Comparison of ENCODE assay signal across 26 mouse cellular contexts in genomic region chr1:38225166-38225565, GRCm38 (mm10).
A peak's percentile ranks its signal among the peaks of the same experiment; 100 is the strongest.
DNase-seq lines count a peak whose midpoint lies in the region; ATAC-seq and TF ChIP-seq lines count a peak whose summit lies in the region.
"Had no signal": no experiment of that assay in that cellular context is flagged by ENCODE, and none has a peak within 500 bp of the region (broad histone marks: within the 10 kb centered on the region; RNA-seq: fewer than 3 reads in every experiment).

No protein-coding gene starts in this region.

- no peaks in the 10 kb centered on the region; the same call in 1 of the 2 replicates for H3K36me3 ChIP-seq in embryonic facial prominence, embryonic 11.5 days (replicated peaks; ENCODE audit: control insufficient read depth, insufficient read depth, low read depth, low read length)
- peaks cover 31% of the 10 kb centered on the region for H3K36me3 ChIP-seq in embryonic facial prominence, embryonic 10.5 days (replicated peaks)
- no peaks in the 10 kb centered on the region for H3K36me3 ChIP-seq in midbrain, embryonic 11.5 days (ENCODE audit: control insufficient read depth, insufficient read depth, low read length)
- H3K36me3 ChIP-seq in midbrain, embryonic 10.5 days: peaks cover 13% of the 10 kb centered on the region
- H3K36me3 ChIP-seq in MEL (ENCODE audit: control insufficient read depth in 1 of 2, insufficient read depth in 2 of 2, low read length in 2 of 2): no peaks in the 10 kb centered on the region; a peak in 1 of 4 replicates
- H3K36me3 ChIP-seq: heart, embryonic 12.5 days; intestine, embryonic 15.5 days had no signal

- H3K27ac ChIP-seq in embryonic facial prominence, embryonic 11.5 days (replicated peaks; ENCODE audit: low read depth, low read length): no peak overlapping the region
- no peak overlapping the region for H3K27ac ChIP-seq in embryonic facial prominence, embryonic 10.5 days (replicated peaks)
- no peak overlapping the region for H3K27ac ChIP-seq in midbrain, embryonic 11.5 days (ENCODE audit: low read depth, low read length)
- H3K27ac ChIP-seq in midbrain, embryonic 10.5 days (replicated peaks): no peak overlapping the region
- no peak overlapping the region for H3K27ac ChIP-seq in MEL (ENCODE audit: control insufficient read depth, low read depth, low read length)
- H3K27ac ChIP-seq: forebrain, embryonic 10.5 days; forebrain, embryonic 13.5 days; heart, embryonic 15.5 days; hindbrain, embryonic 10.5 days; hindbrain, embryonic 13.5 days; intestine, embryonic 15.5 days had no signal

- no peak for TF ChIP-seq EP300 in MEL (IDR thresholded peaks at IDR 0.05; ENCODE audit: low read depth in 1 of 2, low read length in 2 of 2)

- H3K4me1 ChIP-seq in embryonic facial prominence, embryonic 11.5 days (ENCODE audit: control insufficient read depth, insufficient read depth, low read length): no peaks in the 10 kb centered on the region
- no peaks in the 10 kb centered on the region for H3K4me1 ChIP-seq in embryonic facial prominence, embryonic 10.5 days
- no peaks in the 10 kb centered on the region for H3K4me1 ChIP-seq in midbrain, embryonic 11.5 days (ENCODE audit: control insufficient read depth, insufficient read depth, low read length)
- H3K4me1 ChIP-seq in midbrain, embryonic 10.5 days: 0 out of 2 replicates have a peak, but pooled peaks cover 2% of the 10 kb centered on the region
- H3K4me1 ChIP-seq in MEL (ENCODE audit: control insufficient read depth in 1 of 2, insufficient read depth in 2 of 2, low read length in 2 of 2): no peaks in the 10 kb centered on the region
- H3K4me1 ChIP-seq: forebrain, embryonic 10.5 days; forebrain, embryonic 13.5 days; heart, embryonic 12.5 days; heart, embryonic 15.5 days; hindbrain, embryonic 10.5 days; hindbrain, embryonic 13.5 days; intestine, embryonic 15.5 days had no signal

- no peaks in the 10 kb centered on the region for H3K27me3 ChIP-seq in embryonic facial prominence, embryonic 11.5 days (ENCODE audit: control insufficient read depth, insufficient read depth, low read length)
- no peaks in the 10 kb centered on the region for H3K27me3 ChIP-seq in embryonic facial prominence, embryonic 10.5 days (replicated peaks; ENCODE audit: low read depth, poor library complexity, severe bottlenecking)
- H3K27me3 ChIP-seq in midbrain, embryonic 11.5 days (ENCODE audit: control insufficient read depth, insufficient read depth, low read length): no peaks in the 10 kb centered on the region
- no peaks in the 10 kb centered on the region for H3K27me3 ChIP-seq in midbrain, embryonic 10.5 days (ENCODE audit: low read depth, poor library complexity, severe bottlenecking)
- no peaks in the 10 kb centered on the region for H3K27me3 ChIP-seq in MEL (ENCODE audit: control insufficient read depth in 1 of 2, insufficient read depth in 2 of 2, low read length in 2 of 2)
- H3K27me3 ChIP-seq: forebrain, embryonic 13.5 days; heart, embryonic 12.5 days; heart, embryonic 15.5 days; hindbrain, embryonic 13.5 days; intestine, embryonic 15.5 days; Patski had no signal

- TF ChIP-seq CTCF in MEL (IDR thresholded peaks at IDR 0.05 in 2 of 3, conservative IDR thresholded peaks at IDR 0.05 in 1 of 3; ENCODE audit: control insufficient read depth in 1 of 3, insufficient read depth in 1 of 3, low read depth in 2 of 3, low read length in 3 of 3, poor library complexity in 1 of 3, severe bottlenecking in 1 of 3): peak in 1 of 3 experiments; percentile 14; a peak in 2 of 6 replicates

- H3K79me2 ChIP-seq in MEL (ENCODE audit: control insufficient read depth, insufficient read depth, low read length, poor library complexity): no peaks in the 10 kb centered on the region

- no peak overlapping the region for H3K4me2 ChIP-seq in embryonic facial prominence, embryonic 11.5 days (ENCODE audit: low read depth, low read length)
- no peak overlapping the region for H3K4me2 ChIP-seq in midbrain, embryonic 11.5 days
- H3K4me2 ChIP-seq: forebrain, embryonic 13.5 days; heart, embryonic 12.5 days; heart, embryonic 15.5 days; hindbrain, embryonic 13.5 days; intestine, embryonic 15.5 days had no signal

- ATAC-seq in embryonic facial prominence, embryonic 11.5 days (replicated peaks; ENCODE audit: insufficient number of reproducible peaks, low FRiP score, low TSS enrichment, low read depth): no peak
- no peak for ATAC-seq in midbrain, embryonic 11.5 days (ENCODE audit: low FRiP score)
- ATAC-seq: CD4-positive, CD25-positive, alpha-beta regulatory T cell, adult 4 months; forebrain, embryonic 13.5 days; hindbrain, embryonic 16.5 days; intestine, embryonic 15.5 days; Patski had no signal

- no peak for TF ChIP-seq POLR2A in MEL (IDR thresholded peaks at IDR 0.05; ENCODE audit: control insufficient read depth in 1 of 2, insufficient read depth in 1 of 2, low read depth in 1 of 2, low read length in 2 of 2, poor library complexity in 1 of 2)

- DNase-seq in embryonic facial prominence, embryonic 11.5 days (ENCODE audit: low spot score): peak; percentile 27
- DNase-seq in embryonic facial prominence, embryonic 10.5 days (ENCODE audit: low spot score): no peak
- peak; percentile 83 for DNase-seq in midbrain, embryonic 11.5 days (ENCODE audit: low spot score, missing footprints)
- DNase-seq in midbrain, embryonic 10.5 days (ENCODE audit: low spot score): no peak
- DNase-seq in A20 (ENCODE audit: low read depth, low spot score) (peak; percentile 51), MEL (ENCODE audit: low read depth, low spot score) (peak; percentile 20)
- no peak for DNase-seq in urinary bladder, postnatal 10 days (ENCODE audit: low spot score)
- DNase-seq: adrenal gland, postnatal 25 days; cerebellum, adult 11-12 months; cerebellum, adult 8-10 months; cerebellum, postnatal 10 days; cerebellum, postnatal 36 days; gastrocnemius, postnatal 25 days; heart, adult 18-20 months; heart, postnatal 10 days; heart, postnatal 36 days had no signal

- H3K9ac ChIP-seq in embryonic facial prominence, embryonic 11.5 days (replicated peaks; ENCODE audit: low read length): no peak overlapping the region
- H3K9ac ChIP-seq in midbrain, embryonic 11.5 days (ENCODE audit: low read length): no peak overlapping the region
- no peak overlapping the region for H3K9ac ChIP-seq in MEL (ENCODE audit: control insufficient read depth, low read depth, low read length, poor library complexity, severe bottlenecking)
- H3K9ac ChIP-seq: forebrain, embryonic 13.5 days; heart, embryonic 12.5 days; heart, embryonic 15.5 days; hindbrain, embryonic 13.5 days; intestine, embryonic 15.5 days had no signal

- H3K9me3 ChIP-seq in embryonic facial prominence, embryonic 11.5 days (replicated peaks; ENCODE audit: control insufficient read depth, low read length): peaks cover 8% of the 10 kb centered on the region
- H3K9me3 ChIP-seq in embryonic facial prominence, embryonic 10.5 days: peaks cover 38% of the 10 kb centered on the region
- peaks cover 30% of the 10 kb centered on the region for H3K9me3 ChIP-seq in midbrain, embryonic 11.5 days (ENCODE audit: control insufficient read depth, low read length)
- peaks cover 46% of the 10 kb centered on the region for H3K9me3 ChIP-seq in midbrain, embryonic 10.5 days (replicated peaks)
- no peaks in the 10 kb centered on the region for H3K9me3 ChIP-seq in MEL (replicated peaks; ENCODE audit: insufficient read depth, low read length)
- H3K9me3 ChIP-seq: intestine, embryonic 15.5 days had no signal

- WGBS in embryonic facial prominence, embryonic 11.5 days: 95% methylated on average over 3 of the region's 3 CpGs
- 94% methylated on average over 3 of the region's 3 CpGs for WGBS in embryonic facial prominence, embryonic 10.5 days
- 89% methylated on average over 3 of the region's 3 CpGs for WGBS in midbrain, embryonic 11.5 days
- WGBS in midbrain, embryonic 10.5 days: 92% methylated on average over 3 of the region's 3 CpGs

- H3K4me3 ChIP-seq in embryonic facial prominence, embryonic 11.5 days (ENCODE audit: low read depth, low read length): no peak overlapping the region
- no peak overlapping the region for H3K4me3 ChIP-seq in embryonic facial prominence, embryonic 10.5 days
- no peak overlapping the region for H3K4me3 ChIP-seq in midbrain, embryonic 11.5 days (ENCODE audit: low read depth, low read length)
- no peak overlapping the region for H3K4me3 ChIP-seq in midbrain, embryonic 10.5 days
- no peak overlapping the region for H3K4me3 ChIP-seq in MEL (ENCODE audit: control insufficient read depth in 1 of 2, insufficient read depth in 1 of 2, low read depth in 2 of 2, low read length in 2 of 2)
- H3K4me3 ChIP-seq: forebrain, embryonic 10.5 days; forebrain, embryonic 13.5 days; heart, embryonic 12.5 days; heart, embryonic 15.5 days; hindbrain, embryonic 10.5 days; hindbrain, embryonic 13.5 days; intestine, embryonic 15.5 days had no signal

- TF ChIP-seq RAD21 in MEL (IDR thresholded peaks at IDR 0.05; ENCODE audit: low read depth, low read length): 0 out of 2 replicates have a peak, but pooled peaks have one; percentile 2

TF ChIP-seq in MEL, 35 proteins besides CTCF, POLR2A, EP300 and RAD21:
- TF ChIP-seq TAL1 (IDR thresholded peaks at IDR 0.05; ENCODE audit: low read length) (no peak), ZMIZ1 (IDR thresholded peaks at IDR 0.05; ENCODE audit: low read depth, low read length) (no peak), ZNF384 (IDR thresholded peaks at IDR 0.05; ENCODE audit: low read depth, low read length) (no peak), NELFE (IDR thresholded peaks at IDR 0.05; ENCODE audit: low read depth, low read length) (no peak), ETS1 (IDR thresholded peaks at IDR 0.05; ENCODE audit: low read depth, low read length) (no peak), MYB (IDR thresholded peaks at IDR 0.05; ENCODE audit: low read depth, low read length) (no peak), ZKSCAN1 (IDR thresholded peaks at IDR 0.05; ENCODE audit: low read depth, low read length) (no peak), ELF1 (IDR thresholded peaks at IDR 0.05; ENCODE audit: low read depth, low read length) (no peak), ZC3H11A (IDR thresholded peaks at IDR 0.05; ENCODE audit: low read depth, low read length) (no peak), RCOR1 (IDR thresholded peaks at IDR 0.05; ENCODE audit: low read depth, low read length) (no peak), KAT2A (conservative IDR thresholded peaks at IDR 0.05; ENCODE audit: low read depth, low read length) (no peak)

Comparison
In these comparisons a context has a peak if more than half of its experiments do, and no peak if none do; other contexts are left out.
1. DNase-seq: peak in embryonic facial prominence, embryonic 11.5 days (single experiment), midbrain, embryonic 11.5 days (single experiment), A20 (single experiment) and MEL (single experiment); none in embryonic facial prominence, embryonic 10.5 days (single experiment), midbrain, embryonic 10.5 days (single experiment) and urinary bladder, postnatal 10 days (single experiment).